ENCODE assay signal across 8 mouse cellular contexts in genomic region chr1:161130726-161131664, GRCm38 (mm10). TPM values are rescaled to one million over a fixed set of nuclear protein-coding genes. Genes with fewer than 3 reads are reported as not detected.
DNase-seq lines count a peak whose midpoint lies in the region; ATAC-seq and TF ChIP-seq lines count a peak whose summit lies in the region.

Klhl20 (minus strand) TSS chr1:161131511.

- TF ChIP-seq POLR2A in brain, embryonic 14.5 days (IDR thresholded peaks at IDR 0.05; ENCODE audit: borderline replicate concordance, extremely low read depth, insufficient read depth, insufficient read length, poor library complexity, severe bottlenecking) = peak; percentile 83; the same call in 1 of the 2 replicates
- TF ChIP-seq POLR2A in liver, adult 2 months (IDR thresholded peaks at IDR 0.05; ENCODE audit: extremely low read depth, insufficient read depth, low read length) = peak; percentile 82
- TF ChIP-seq POLR2A in myocyte (IDR thresholded peaks at IDR 0.05; ENCODE audit: insufficient read length, low read depth) = peak; percentile 85

- peak within 1 kb of the TSS; percentile 86 for H3K4me2 ChIP-seq in heart, embryonic 11.5 days
- H3K4me2 ChIP-seq in kidney, embryonic 16.5 days (replicated peaks; ENCODE audit: low read depth, low read length) = peak within 1 kb of the TSS; percentile 80
- peak within 1 kb of the TSS; percentile 62 for H3K4me2 ChIP-seq in myocyte (ENCODE audit: low read depth)

- H3K79me2 ChIP-seq in C2C12 (ENCODE audit: control insufficient read depth, insufficient read depth) = peaks cover 34% of the 10 kb centered on the region
- peaks cover 9% of the 10 kb centered on the region for H3K79me2 ChIP-seq in liver, adult 2 months (ENCODE audit: control insufficient read depth, insufficient read depth, low read length)
- H3K79me2 ChIP-seq in myocyte (ENCODE audit: control insufficient read depth, insufficient read depth) = no peaks in the 10 kb centered on the region

- H3K9me3 ChIP-seq in erythroblast, embryonic 14.5 days (ENCODE audit: control insufficient read depth, low read length) = no peaks in the 10 kb centered on the region
- no peaks in the 10 kb centered on the region for H3K9me3 ChIP-seq in heart, embryonic 11.5 days (replicated peaks; ENCODE audit: control insufficient read depth, low read length)
- H3K9me3 ChIP-seq in kidney, embryonic 16.5 days (ENCODE audit: low read length) = no peaks in the 10 kb centered on the region

- peaks cover 27% of the 10 kb centered on the region for H3K4me1 ChIP-seq in erythroblast, embryonic 14.5 days (ENCODE audit: control insufficient read depth)
- peaks cover 6% of the 10 kb centered on the region for H3K4me1 ChIP-seq in heart, embryonic 11.5 days (ENCODE audit: control insufficient read depth, insufficient read depth, low read length)
- H3K4me1 ChIP-seq in kidney, embryonic 16.5 days (ENCODE audit: insufficient read depth, low read length) = peaks cover 9% of the 10 kb centered on the region
- peaks cover 10% of the 10 kb centered on the region for H3K4me1 ChIP-seq in liver, adult 2 months (ENCODE audit: control insufficient read depth, insufficient read depth, low read length)

- H3K4me3 ChIP-seq in C2C12 (ENCODE audit: insufficient read depth, poor library complexity, severe bottlenecking) (peak within 1 kb of the TSS; percentile 84), myocyte (peak within 1 kb of the TSS; percentile 47)
- peak within 1 kb of the TSS; percentile 82 for H3K4me3 ChIP-seq in erythroblast, embryonic 14.5 days (replicated peaks)
- H3K4me3 ChIP-seq in heart, embryonic 11.5 days (ENCODE audit: low read depth, low read length) = peak within 1 kb of the TSS; percentile 91
- peak within 1 kb of the TSS; percentile 99 for H3K4me3 ChIP-seq in kidney, embryonic 16.5 days (ENCODE audit: low read length)
- peak within 1 kb of the TSS; percentile 78 for H3K4me3 ChIP-seq in liver, adult 2 months (ENCODE audit: insufficient read depth, low read depth, low read length)

- ATAC-seq in heart, embryonic 11.5 days (replicated peaks; ENCODE audit: insufficient number of reproducible peaks, low FRiP score, low TSS enrichment) = peak; percentile 93
- ATAC-seq in kidney, embryonic 16.5 days (ENCODE audit: low FRiP score, low TSS enrichment) = peak; percentile 98

- 2% methylated on average over 41 of the region's 41 CpGs for WGBS in heart, embryonic 11.5 days (ENCODE audit: insufficient replicate concordance)
- 1% methylated on average over 41 of the region's 41 CpGs for WGBS in kidney, embryonic 16.5 days
- WGBS in liver, adult 2 months = under 1% methylated on average over 41 of the region's 41 CpGs

- peaks cover 12% of the 10 kb centered on the region for H3K79me3 ChIP-seq in C2C12 (ENCODE audit: low read depth)

- H3ac ChIP-seq in C2C12 (ENCODE audit: control insufficient read depth, insufficient read length, low read depth) (peak within 1 kb of the TSS; percentile 92), myocyte (ENCODE audit: control insufficient read depth, insufficient read length) (peak within 1 kb of the TSS; percentile 15)

- H3K27me3 ChIP-seq in C2C12 (ENCODE audit: control insufficient read depth, insufficient read depth, insufficient read length) (no peaks in the 10 kb centered on the region), myocyte (ENCODE audit: control insufficient read depth, insufficient read depth, insufficient read length) (no peaks in the 10 kb centered on the region)
- 0 out of 2 replicates have a peak, but pooled peaks cover 2% of the 10 kb centered on the region for H3K27me3 ChIP-seq in erythroblast, embryonic 14.5 days (ENCODE audit: control insufficient read depth)
- no peaks in the 10 kb centered on the region for H3K27me3 ChIP-seq in heart, embryonic 11.5 days (ENCODE audit: control insufficient read depth, insufficient read depth, low read length)
- H3K27me3 ChIP-seq in kidney, embryonic 16.5 days (ENCODE audit: insufficient read depth, low read length) = no peaks in the 10 kb centered on the region
- no peaks in the 10 kb centered on the region for H3K27me3 ChIP-seq in liver, adult 2 months (ENCODE audit: control insufficient read depth, insufficient read depth, low read length)
- H3K27me3 ChIP-seq in splenic B cell, adult 2 months (ENCODE audit: control insufficient read depth, insufficient read depth, low read length, poor library complexity, severe bottlenecking) = no peaks in the 10 kb centered on the region

- TF ChIP-seq CTCF in C2C12 (IDR thresholded peaks at IDR 0.05; ENCODE audit: control insufficient read depth, insufficient read depth, insufficient read length) = no peak
- no peak for TF ChIP-seq CTCF in brain, embryonic 14.5 days (IDR thresholded peaks at IDR 0.05; ENCODE audit: borderline replicate concordance, extremely low read depth, insufficient read depth, insufficient read length)
- TF ChIP-seq CTCF in liver, adult 2 months (IDR thresholded peaks at IDR 0.05; ENCODE audit: low read depth, low read length) = 0 out of 2 replicates have a peak, but pooled peaks have one; percentile 10

- peak; percentile 99 for DNase-seq in brain, embryonic 14.5 days (ENCODE audit: low read depth)
- peak; percentile 91 for DNase-seq in liver, adult 2 months (ENCODE audit: extremely low read depth, low read depth, low spot score)
- peak; percentile 93 for DNase-seq in splenic B cell, adult 2 months (ENCODE audit: low read depth, low spot score)

- peak within 1 kb of the TSS; percentile 94 for H3K9ac ChIP-seq in heart, embryonic 11.5 days (ENCODE audit: low read depth, low read length)
- H3K9ac ChIP-seq in kidney, embryonic 16.5 days (replicated peaks; ENCODE audit: low read length) = peak within 1 kb of the TSS; percentile 94
- H3K9ac ChIP-seq in liver, adult 2 months (ENCODE audit: low read depth, low read length) = peak within 1 kb of the TSS; percentile 71

- H3K36me3 ChIP-seq in C2C12 (ENCODE audit: control insufficient read depth, insufficient read depth) = peaks cover 5% of the 10 kb centered on the region
- H3K36me3 ChIP-seq in erythroblast, embryonic 14.5 days (ENCODE audit: control insufficient read depth) = peaks cover 10% of the 10 kb centered on the region
- H3K36me3 ChIP-seq in heart, embryonic 11.5 days (ENCODE audit: control insufficient read depth, insufficient read depth, low read length) = no peaks in the 10 kb centered on the region
- peaks cover 3% of the 10 kb centered on the region; the same call in 1 of the 2 replicates for H3K36me3 ChIP-seq in kidney, embryonic 16.5 days (ENCODE audit: insufficient read depth, low read length)
- no peaks in the 10 kb centered on the region; the same call in 1 of the 2 replicates for H3K36me3 ChIP-seq in liver, adult 2 months (ENCODE audit: control insufficient read depth, insufficient read depth, low read length)
- H3K36me3 ChIP-seq in myocyte (ENCODE audit: control insufficient read depth, insufficient read depth) = no peaks in the 10 kb centered on the region
- H3K36me3 ChIP-seq in splenic B cell, adult 2 months (ENCODE audit: control insufficient read depth, insufficient read depth, low read length, poor library complexity, severe bottlenecking) = no peaks in the 10 kb centered on the region

- H3K27ac ChIP-seq in heart, embryonic 11.5 days (ENCODE audit: low read depth, low read length) = peak within 1 kb of the TSS; percentile 86
- peak within 1 kb of the TSS; percentile 94 for H3K27ac ChIP-seq in kidney, embryonic 16.5 days (ENCODE audit: low read length)
- peak within 1 kb of the TSS; percentile 45 for H3K27ac ChIP-seq in liver, adult 2 months (replicated peaks; ENCODE audit: insufficient read depth, low read depth, low read length)

TF ChIP-seq in C2C12, 6 proteins besides CTCF, POLR2A, EP300 and RAD21:
- peak; percentile 37 for TF ChIP-seq USF1 (IDR thresholded peaks at IDR 0.05; ENCODE audit: low read depth)
- TF ChIP-seq MAX (IDR thresholded peaks at IDR 0.05) = peak; percentile 98
- TF ChIP-seq MYOD1 (IDR thresholded peaks at IDR 0.05; ENCODE audit: control insufficient read depth, insufficient read length, low read depth) = no peak

TF ChIP-seq in myocyte, 11 proteins besides CTCF, POLR2A, EP300 and RAD21:
- TF ChIP-seq USF1 (IDR thresholded peaks at IDR 0.05; ENCODE audit: low read depth) (peak; percentile 51), TCF12 (IDR thresholded peaks at IDR 0.05; ENCODE audit: insufficient read depth, poor library complexity, severe bottlenecking) (no peak), SRF (IDR thresholded peaks at IDR 0.05; ENCODE audit: control insufficient read depth, insufficient read length, low read depth) (peak; percentile 34), MYOD1 (IDR thresholded peaks at IDR 0.05; ENCODE audit: control insufficient read depth in 1 of 3, insufficient read length in 2 of 3, low read depth in 2 of 3) (peak in 1 of 3 experiments; percentile 52), MAX (IDR thresholded peaks at IDR 0.05; ENCODE audit: low read depth) (peak; percentile 69), TCF3 (IDR thresholded peaks at IDR 0.05; ENCODE audit: insufficient read length, low read depth) (no peak), E2F4 (IDR thresholded peaks at IDR 0.05; ENCODE audit: insufficient read depth) (peak; percentile 51), MYOG (IDR thresholded peaks at IDR 0.05; ENCODE audit: control insufficient read depth in 1 of 3, insufficient read depth in 1 of 3, insufficient read length in 2 of 3, low read depth in 2 of 3) (peak in 1 of 3 experiments; percentile 27), REST (IDR thresholded peaks at IDR 0.05; ENCODE audit: insufficient read depth, insufficient read length) (peak; percentile 30), POLR2AphosphoS2 (IDR thresholded peaks at IDR 0.05; ENCODE audit: insufficient read length, low read depth) (peak; percentile 88), CEBPB (IDR thresholded peaks at IDR 0.05; ENCODE audit: insufficient read depth, poor library complexity, severe bottlenecking) (no peak)

RNA-seq across cellular contexts. Expression of gene Klhl20, which starts in this region (rescaled TPM):
- polyA plus RNA-seq in C2C12 (2012; fragmentation: generic; extraction: Trizol) = 7.5 TPM
- 19.0 and 20.3 TPM in 2 replicates for polyA plus RNA-seq in brain, embryonic 14.5 days (2012; rRNA removed)
- 0.02 and 0.03 TPM in 2 replicates for polyA plus RNA-seq in erythroblast, embryonic 14.5 days (2012)
- polyA plus RNA-seq in heart, embryonic 11.5 days (2014; fragmentation: Nextera tagmentation; extraction: Ambion mirVana) = 14.4 and 14.9 TPM in 2 replicates
- 16.1 and 18.5 TPM in 2 replicates for polyA plus RNA-seq in kidney, embryonic 16.5 days (2015; fragmentation: Nextera tagmentation; extraction: Ambion mirVana)
- total RNA-seq in liver, adult 2 months (2014; rRNA removed) = 6.7 and 6.8 TPM in 2 replicates
- 2.3 and 2.7 TPM in 2 replicates for polyA plus RNA-seq in liver, adult 2 months (2012; rRNA removed)
- polyA plus RNA-seq in myocyte (2012; fragmentation: generic; extraction: Trizol) = 10.1 TPM

Comparison
In these comparisons a context has a peak if more than half of its experiments do, and no peak if none do; other contexts are left out.
1. Peak in every context shown above with its lines: DNase-seq, ATAC-seq, H3K4me3 ChIP-seq and H3K27ac ChIP-seq.
2. H3K4me3 ChIP-seq: peak in every context shown above with its lines; median percentile 99 in kidney, embryonic 16.5 days; 91 in heart, embryonic 11.5 days; 84 in C2C12; 82 in erythroblast, embryonic 14.5 days; 78 in liver, adult 2 months; 47 in myocyte.